Mouse (Mus musculus): ENCODE measurements around the gene Dnajc2.
A peak's percentile ranks its signal among the peaks of the same experiment; 100 is the strongest.
"Not testable (repeated sequence)": the region's sequence is repeated elsewhere in the genome, so short reads cannot be mapped to it uniquely, and the experiment has no call there.

Dnajc2 gene

DNA sequence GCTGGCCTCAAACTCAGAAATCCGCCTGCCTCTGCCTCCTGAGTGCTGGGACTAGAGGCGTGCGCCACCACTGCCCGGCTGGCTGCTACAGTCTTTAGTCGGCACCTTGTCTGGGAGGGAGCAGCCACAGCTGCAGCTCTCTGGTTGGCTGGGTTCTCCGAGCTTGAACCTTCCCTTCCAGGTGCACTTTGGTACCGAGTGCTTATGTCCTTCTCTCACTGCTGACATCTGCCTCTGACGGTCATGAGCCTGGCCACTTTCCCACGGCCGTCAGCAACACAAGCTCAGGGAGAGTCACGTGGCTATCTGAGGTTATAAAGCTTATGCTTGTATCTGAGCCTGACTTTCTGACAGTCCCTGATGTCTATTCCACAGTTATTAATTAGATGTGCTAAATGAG, 45.9 kb downstream of the Dnajc2 start:
- no peak for DNase-seq

DNA sequence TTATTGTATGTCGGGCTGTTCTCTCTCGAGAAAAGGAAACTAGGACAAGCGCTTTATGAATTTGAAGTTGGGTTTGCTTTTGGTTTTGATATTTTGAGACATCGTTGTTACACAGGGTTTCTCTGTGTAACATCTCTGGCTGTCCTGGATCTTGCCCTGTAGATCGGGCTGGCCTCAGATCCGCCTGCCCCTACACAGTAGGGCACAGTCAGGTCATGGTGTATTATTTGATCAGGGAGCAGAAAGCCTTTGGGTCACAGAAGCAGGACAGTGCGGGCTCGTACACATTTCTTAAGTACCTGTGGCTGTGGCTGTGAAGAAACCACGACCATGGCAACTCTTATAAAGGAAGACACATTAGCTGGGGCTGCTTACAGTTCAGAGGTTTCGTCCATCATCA, 47.4 kb downstream of the Dnajc2 start:
- no peak for DNase-seq

DNA sequence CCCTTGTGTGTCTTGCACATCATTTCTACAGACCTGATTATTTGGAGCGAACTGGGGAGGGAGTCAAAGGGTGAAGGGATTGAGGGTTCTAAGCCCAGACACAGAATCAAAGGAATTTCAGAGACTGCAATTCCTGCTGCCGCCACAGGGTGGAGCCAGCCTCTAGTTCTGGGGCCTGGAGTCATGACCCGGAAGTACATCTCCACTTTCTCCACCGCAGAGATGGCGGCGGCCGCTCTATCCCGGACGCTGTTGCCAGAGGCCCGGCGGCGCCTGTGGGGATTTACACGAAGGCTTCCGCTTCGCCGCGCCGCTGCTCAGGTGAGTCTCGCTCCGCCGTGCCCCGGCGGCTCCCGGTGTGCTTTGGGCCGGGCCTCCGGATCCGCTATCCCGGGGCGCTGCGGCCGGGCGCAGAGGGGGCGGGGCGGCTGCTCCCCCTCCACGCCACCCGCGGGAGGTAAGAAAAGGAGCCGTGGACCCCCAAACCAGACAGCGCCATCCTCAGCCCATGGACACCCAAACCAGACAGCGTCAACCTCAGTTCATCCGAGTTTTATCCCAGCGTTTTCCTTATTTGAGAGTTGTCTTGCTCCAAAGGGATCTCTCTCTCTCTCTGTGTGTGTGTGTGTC, 48.0 kb downstream of the Dnajc2 start, which contains the start of gene Pmpcb:
Pmpcb (plus strand) TSS at position 186 of the 630 bp plus-strand sequence.
- peak; percentile 87 for DNase-seq

DNA sequence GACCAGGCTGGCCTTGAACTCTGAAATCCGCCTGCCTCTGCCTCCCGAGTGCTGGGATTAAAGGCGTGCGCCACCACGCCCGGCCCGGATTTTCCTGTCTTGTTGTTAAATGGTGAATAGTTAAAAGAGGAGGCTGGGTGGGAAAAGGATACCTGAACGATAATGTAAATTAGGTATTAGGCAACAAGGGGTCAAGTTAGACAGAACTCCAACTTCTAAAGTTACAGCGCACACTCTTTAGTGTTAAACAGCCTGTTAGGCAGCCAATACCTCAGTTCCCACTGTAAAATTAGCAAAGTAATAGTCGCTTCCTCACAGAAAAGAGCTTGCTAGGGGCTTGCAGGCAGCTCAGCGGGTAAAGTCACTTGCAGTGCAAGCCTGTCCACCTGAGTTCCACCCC, 49.0 kb downstream of the Dnajc2 start:
- no peak for DNase-seq

DNA sequence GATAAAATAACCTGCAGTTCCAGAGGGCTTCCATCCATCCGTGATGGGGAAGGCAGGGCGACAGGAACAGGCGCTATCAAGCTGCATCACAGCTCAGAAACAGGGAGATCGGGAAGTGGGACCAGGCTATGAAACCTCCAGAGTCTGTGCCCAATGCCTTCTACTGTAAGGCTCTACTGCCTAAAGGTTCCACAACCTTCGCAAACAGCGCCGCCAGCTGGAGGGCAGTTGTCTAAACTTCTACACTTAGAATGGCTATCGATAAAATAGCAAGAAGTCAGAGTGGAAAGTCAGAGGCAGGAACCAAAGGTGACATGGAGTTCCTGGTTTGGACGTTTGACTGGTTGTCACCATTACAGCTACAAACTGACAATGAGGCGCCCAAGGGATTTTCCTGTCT, 49.5 kb downstream of the Dnajc2 start:
- DNase-seq, result peak; percentile 79

DNA sequence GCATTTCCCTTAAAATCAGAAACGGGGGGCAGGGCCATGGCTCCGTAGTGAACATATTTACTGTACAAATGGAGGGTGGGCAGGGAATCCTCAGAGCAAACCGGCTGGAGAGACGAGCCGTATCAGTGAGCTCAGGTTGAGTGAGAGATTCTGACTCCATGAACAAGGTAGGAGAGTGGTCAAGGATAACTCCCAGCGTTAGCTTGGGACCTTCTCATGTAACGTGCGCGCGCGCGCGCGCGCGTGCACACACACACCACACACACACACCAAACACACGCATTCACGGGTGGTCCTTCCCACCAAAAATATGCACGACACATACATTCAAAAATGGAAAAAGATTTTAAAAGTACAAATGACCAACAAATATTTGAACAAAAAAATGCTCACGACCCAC, 50.0 kb downstream of the Dnajc2 start:
- no peak for DNase-seq

DNA sequence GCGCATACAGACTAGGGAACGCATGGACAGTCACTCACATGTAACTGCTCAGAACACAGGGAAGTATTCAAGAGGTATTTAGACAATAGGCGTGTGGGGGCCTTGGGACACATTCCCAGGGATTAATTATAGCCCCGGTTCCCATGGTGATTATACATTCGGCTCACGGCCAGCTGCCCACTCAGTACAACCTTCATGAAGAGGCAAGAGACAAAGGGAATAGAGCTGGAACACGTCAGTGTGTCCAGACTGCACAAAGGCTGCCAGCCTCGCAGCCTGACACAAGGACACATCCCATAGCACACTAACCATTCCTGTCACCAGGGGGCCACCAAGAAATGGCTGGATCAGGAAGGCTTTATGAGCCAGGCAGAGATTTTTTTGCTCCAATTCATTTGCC, 52.1 kb downstream of the Dnajc2 start:
- peak; percentile 49 for DNase-seq

DNA sequence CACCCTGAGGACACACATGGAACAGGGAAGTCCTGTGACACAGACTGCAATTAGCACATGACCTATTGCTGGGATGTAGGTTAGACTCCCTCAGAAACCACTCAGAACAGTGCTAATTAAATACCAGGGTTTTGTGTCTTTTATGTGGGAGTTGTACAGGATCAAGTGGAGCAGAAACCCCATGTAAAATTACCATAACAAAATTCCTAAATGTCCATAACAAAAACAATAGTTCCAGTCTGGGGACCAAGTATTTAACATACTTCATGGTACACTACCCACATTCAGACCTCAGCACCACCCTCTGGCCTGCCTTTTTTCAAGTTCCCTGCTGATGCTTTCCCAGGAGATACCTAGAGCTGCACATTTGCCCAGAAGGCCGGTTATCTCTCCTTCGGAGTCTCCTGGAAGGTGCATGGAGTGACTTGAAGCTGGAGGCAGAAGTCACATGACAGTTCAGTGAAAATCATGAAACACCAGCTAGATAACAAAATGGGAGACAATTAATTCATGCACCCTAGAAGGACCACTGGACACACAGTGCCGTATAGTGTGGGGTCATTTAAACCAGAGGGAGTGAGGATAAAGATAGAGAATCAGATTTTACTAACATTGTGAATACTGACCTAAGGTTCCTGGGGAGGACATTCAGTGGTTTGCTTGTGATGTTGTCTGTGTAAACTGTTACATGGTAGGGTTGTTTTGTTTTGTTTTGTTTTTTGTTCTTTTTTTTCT, 52.7 kb downstream of the Dnajc2 start:
- DNase-seq, result no peak

DNA sequence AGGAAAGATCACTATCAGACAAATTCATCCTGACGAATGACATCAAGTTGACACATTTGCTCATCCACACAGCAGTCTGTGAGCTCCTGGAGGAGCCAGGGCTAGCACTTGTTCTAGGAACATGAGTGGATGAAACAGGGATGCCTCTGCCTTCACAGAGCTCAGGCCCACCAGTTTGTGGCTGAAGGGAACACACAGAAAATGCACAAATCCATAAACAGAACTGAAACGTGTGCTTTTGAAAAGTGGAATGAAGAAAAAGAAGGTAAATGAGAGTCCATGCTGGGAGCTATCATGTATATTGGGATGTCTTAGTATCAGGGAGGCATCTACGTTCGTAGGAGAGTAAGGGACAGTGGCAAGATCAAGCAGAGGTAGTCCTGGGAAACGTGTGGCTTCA, 55.9 kb downstream of the Dnajc2 start:
- DNase-seq, result no peak

DNA sequence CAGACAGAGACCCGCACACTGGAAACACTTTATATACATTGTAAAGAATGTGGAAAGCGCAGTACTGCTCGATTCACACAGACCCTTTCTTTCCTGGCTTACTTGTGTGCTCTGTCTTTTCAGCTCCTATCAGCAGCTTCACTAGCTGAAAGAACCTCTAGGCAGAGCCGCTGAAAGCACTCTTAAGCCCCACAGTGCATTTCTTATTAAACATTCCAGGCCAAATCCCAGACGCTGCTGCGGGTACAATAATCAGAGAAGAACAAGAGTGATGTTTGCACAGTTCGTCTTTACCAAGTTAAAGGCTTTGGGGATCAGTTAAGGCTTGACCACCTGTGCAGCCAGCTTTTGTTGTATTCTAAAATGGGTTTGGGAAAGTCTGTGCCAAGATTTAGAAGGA, 60.2 kb downstream of the Dnajc2 start:
- DNase-seq, result no peak

DNA sequence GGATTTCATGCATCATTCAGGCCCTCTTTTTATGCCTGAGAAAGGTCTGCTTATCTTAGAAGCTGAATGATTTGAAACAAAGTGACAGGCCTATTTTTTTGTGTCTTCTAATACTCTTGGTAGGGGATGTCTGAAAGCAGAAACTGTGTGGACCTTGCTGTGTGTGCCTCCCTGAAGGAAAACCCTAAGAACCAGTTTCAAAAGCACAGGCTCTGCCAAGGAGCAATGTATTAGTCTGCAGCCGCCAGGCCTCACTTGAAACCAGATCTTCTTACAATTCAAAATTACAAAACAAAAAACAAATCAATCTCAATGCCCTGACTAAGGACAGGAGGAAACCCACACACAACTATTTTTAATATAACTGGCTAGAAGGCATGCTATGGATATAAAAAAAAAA, 60.6 kb downstream of the Dnajc2 start:
- DNase-seq, result no peak

DNA sequence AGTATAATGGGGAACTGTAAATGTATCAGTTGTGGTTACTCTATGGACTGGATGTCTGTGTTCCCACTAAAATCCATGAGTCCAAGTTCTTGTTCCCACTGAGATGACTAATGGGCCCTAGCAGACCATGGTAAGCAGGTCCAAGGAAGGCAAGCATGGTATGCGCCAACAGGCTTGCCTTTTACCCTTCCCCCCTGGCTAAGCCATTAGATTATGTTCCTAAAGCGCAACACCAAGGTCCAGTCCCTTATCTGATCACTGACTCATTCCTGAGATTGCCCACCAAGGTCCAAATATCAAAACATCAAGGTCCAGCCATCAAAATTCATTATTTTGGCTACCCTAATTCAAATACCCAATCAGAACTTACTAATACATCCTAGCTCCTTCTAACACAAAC, 65.8 kb downstream of the Dnajc2 start:
- no peak for DNase-seq

DNA sequence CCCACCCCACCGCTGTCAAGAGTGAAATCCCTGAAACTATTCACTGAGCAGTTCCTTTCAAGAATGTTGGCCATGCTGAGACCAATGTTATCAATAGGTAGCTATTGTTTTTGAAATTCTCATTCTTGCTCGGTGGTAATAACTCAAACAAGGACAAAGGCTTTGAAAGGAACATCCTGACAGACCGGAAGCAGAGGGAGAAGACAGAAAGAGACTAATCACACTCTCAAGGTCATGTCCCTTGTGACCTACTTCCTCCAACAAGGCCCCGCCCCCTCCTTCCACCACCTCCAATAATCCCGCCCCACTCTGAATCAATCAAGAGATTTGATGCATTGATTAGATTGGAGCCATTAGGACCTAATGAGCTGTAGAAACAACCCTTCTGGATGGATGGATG, 66.5 kb downstream of the Dnajc2 start:
- no peak for DNase-seq

DNA sequence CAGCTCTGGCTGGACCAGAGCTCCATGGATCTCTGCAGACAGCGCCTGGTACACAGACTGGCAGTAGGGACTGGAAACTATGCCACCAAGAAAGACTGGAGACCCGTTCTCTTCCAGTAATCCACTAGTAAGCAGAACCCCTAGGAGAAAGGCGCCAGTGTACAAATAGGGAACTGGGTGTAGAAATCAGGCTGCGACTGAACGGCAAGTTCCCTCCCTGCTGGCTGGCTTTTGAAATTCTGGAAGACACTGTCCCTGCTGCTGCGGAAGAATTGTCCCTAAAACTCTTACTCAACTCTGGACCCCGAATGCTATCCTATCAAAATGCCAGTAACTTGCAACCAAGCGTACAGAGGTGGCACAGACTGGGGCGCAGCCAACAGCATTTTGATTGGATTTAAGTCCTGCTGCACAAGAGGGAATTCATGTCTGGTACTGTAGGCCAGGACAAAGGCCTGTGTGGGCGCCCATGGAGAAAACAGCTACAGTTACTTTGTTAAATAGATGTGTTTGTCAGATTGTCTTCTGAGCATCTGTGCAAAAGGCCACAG, 67.8 kb downstream of the Dnajc2 start:
- DNase-seq, result no peak

DNA sequence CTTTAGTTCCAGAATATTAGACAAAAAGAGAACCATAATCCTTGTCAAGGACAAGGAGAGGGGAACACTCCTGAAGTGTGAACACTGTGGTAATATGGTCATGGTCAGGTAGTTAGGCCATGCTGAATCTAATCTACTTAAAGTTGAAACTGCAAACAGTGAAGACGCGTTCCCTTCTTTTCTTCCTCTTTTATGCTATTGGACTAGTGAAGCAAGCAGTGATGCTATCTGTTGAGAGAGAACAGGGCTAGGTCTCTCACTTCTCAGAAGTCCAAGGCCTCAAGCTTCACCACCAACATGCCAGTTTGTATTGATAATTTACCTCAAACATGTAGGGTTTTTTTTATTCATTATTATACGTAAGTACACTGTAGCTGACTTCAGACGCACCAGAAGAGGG, 70.6 kb downstream of the Dnajc2 start:
- no peak for DNase-seq

DNA sequence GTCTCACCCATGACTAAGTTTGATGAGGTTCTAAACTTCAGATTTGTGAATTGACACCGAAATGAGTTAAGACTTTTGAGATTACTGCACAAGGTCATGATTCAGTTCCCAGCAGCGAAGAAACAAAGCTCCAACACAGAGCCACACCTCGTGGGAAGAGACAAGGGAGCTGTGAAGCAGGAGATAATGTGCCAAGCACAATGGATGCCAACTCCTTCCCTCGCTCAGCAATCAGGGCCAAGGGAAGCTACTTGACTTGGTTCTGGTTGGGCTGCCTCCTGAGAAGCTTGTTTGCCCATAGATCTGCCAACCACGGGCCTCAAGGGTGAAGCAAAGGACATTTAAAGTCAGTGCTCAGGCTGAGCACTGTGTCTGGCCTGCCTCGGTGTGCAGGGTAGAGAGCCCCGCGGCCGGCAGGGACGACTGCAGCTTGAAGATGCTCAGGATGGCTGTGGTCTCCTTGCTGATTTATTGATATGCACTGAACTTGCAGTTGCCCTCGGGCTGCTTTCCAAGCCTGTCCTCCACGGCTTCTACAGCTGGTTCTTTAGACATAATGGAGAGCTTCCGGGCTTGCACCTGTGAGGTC, 72.8 kb downstream of the Dnajc2 start:
- DNase-seq, result no peak

DNA sequence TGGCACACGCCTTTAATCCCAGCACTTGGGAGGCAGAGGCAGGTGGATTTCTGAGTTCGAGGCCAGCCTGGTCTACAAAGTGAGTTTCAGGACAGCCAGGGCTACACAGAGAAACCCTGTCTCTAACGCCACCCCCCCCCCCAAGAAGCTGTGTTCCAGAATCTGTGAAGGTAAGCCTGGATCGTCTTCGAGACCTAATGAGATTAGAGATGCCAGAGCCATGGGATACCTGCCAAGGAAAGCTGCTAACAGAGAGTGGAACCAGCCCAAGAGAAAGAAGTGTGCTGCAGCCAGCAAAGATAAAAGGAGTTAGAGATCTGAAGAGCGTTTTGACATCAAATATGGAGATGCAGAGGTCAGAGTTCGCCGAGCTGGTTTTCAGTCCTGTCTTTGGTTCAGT, 77.0 kb downstream of the Dnajc2 start:
- DNase-seq, result not testable (repeated sequence)
